Mouse (Mus musculus): ENCODE measurements around the gene BC024978.

- no peak for TF ChIP-seq ETS1 (conservative IDR thresholded peaks at IDR 0.05; ENCODE audit: low read depth, low read length)
- no peak for TF ChIP-seq USF1 (IDR thresholded peaks at IDR 0.05; ENCODE audit: low read depth, low read length)
- no peak for TF ChIP-seq POLR2A (IDR thresholded peaks at IDR 0.05; ENCODE audit: low read depth, low read length)
- no peak for TF ChIP-seq CTCF (conservative IDR thresholded peaks at IDR 0.05 in 1 of 2, IDR thresholded peaks at IDR 0.05 in 1 of 2; ENCODE audit: low read depth in 2 of 2, low read length in 2 of 2)
- TF ChIP-seq PAX5 (IDR thresholded peaks at IDR 0.05; ENCODE audit: low read length) = no peak
- TF ChIP-seq USF2 (conservative IDR thresholded peaks at IDR 0.05; ENCODE audit: low read depth, low read length) = no peak
- TF ChIP-seq TCF12 (IDR thresholded peaks at IDR 0.05; ENCODE audit: low read depth, low read length) = no peak
- TF ChIP-seq ELF1 (IDR thresholded peaks at IDR 0.05; ENCODE audit: low read depth, low read length) = no peak
- no peak for TF ChIP-seq MAX (IDR thresholded peaks at IDR 0.05; ENCODE audit: low read length)
- TF ChIP-seq EP300 (IDR thresholded peaks at IDR 0.05; ENCODE audit: low read length) = no peak
Observed at GRCm38 (mm10) chr7:27249928-27250327, 54.3 kb downstream of the BC024978 start.

Measured in CH12.LX (cell line).